Mouse (Mus musculus): ENCODE data around the gene Gnb1l. TPM values are rescaled to one million over a fixed set of nuclear protein-coding genes. Genes with fewer than 3 reads are reported as not detected.
A peak's percentile ranks its signal among the peaks of the same experiment; 100 is the strongest.

Gnb1l gene
- polyA plus RNA-seq, 1 experiment from 2014 or later, result 12.6 TPM

- no peak overlapping the region for H3K9ac ChIP-seq (ENCODE audit: low read depth, low read length)
- no peaks in the 10 kb centered on the region for H3K4me1 ChIP-seq (replicated peaks; ENCODE audit: control insufficient read depth, insufficient read depth, low read length)
- H3K9me3 ChIP-seq (ENCODE audit: control insufficient read depth), result no peaks in the 10 kb centered on the region
- TF ChIP-seq CTCF (IDR thresholded peaks at IDR 0.05; ENCODE audit: low read depth), result no peak
- no peaks in the 10 kb centered on the region for H3K27me3 ChIP-seq (replicated peaks; ENCODE audit: control insufficient read depth, insufficient read depth, low read length)
- no peak for ATAC-seq
- no peaks in the 10 kb centered on the region for H3K36me3 ChIP-seq (ENCODE audit: control insufficient read depth, insufficient read depth)
- no peak overlapping the region for H3K27ac ChIP-seq (ENCODE audit: low read depth, low read length)
- H3K4me2 ChIP-seq (replicated peaks; ENCODE audit: low read depth), result no peak overlapping the region
- no peak overlapping the region for H3K4me3 ChIP-seq (ENCODE audit: low read depth, low read length)
- WGBS, result 80% methylated on average over 2 of the region's 2 CpGs
Measured at GRCm38 (mm10) chr16:18609099-18609498, 110.6 kb downstream of the Gnb1l start.

GRCm38 (mm10) chr16:18611752-18612151, 113.2 kb downstream of the Gnb1l start:
- H3K27me3 ChIP-seq (replicated peaks; ENCODE audit: control insufficient read depth, insufficient read depth, low read length), result no peaks in the 10 kb centered on the region
- no peak for TF ChIP-seq CTCF (IDR thresholded peaks at IDR 0.05; ENCODE audit: low read depth)
- H3K4me1 ChIP-seq (replicated peaks; ENCODE audit: control insufficient read depth, insufficient read depth, low read length), result no peaks in the 10 kb centered on the region
- H3K27ac ChIP-seq (ENCODE audit: low read depth, low read length), result no peak overlapping the region
- no peak overlapping the region for H3K4me2 ChIP-seq (replicated peaks; ENCODE audit: low read depth)
- no peak for ATAC-seq
- H3K9ac ChIP-seq (ENCODE audit: low read depth, low read length), result no peak overlapping the region
- no peaks in the 10 kb centered on the region for H3K9me3 ChIP-seq (ENCODE audit: control insufficient read depth)
- no peak overlapping the region for H3K4me3 ChIP-seq (ENCODE audit: low read depth, low read length)
- 66% methylated on average over 13 of the region's 13 CpGs for WGBS
- no peaks in the 10 kb centered on the region for H3K36me3 ChIP-seq (ENCODE audit: control insufficient read depth, insufficient read depth)

- Histone ChIP-seq H3K27ac (ENCODE audit: low read depth, low read length) (no peak overlapping the region), H3K9me3 (ENCODE audit: control insufficient read depth) (no peaks in the 10 kb centered on the region), H3K4me2 (replicated peaks; ENCODE audit: low read depth) (no peak overlapping the region), H3K27me3 (replicated peaks; ENCODE audit: control insufficient read depth, insufficient read depth, low read length) (no peaks in the 10 kb centered on the region; the same call in 1 of the 2 replicates), H3K36me3 (ENCODE audit: control insufficient read depth, insufficient read depth) (no peaks in the 10 kb centered on the region), H3K4me3 (ENCODE audit: low read depth, low read length) (no peak overlapping the region), H3K4me1 (replicated peaks; ENCODE audit: control insufficient read depth, insufficient read depth, low read length) (no peaks in the 10 kb centered on the region; the same call in 1 of the 2 replicates), H3K9ac (ENCODE audit: low read depth, low read length) (no peak overlapping the region)
- TF ChIP-seq CTCF (IDR thresholded peaks at IDR 0.05; ENCODE audit: low read depth), result 0 out of 2 replicates have a peak, but pooled peaks have one; percentile 6
- WGBS, result 71% methylated on average over 3 of the region's 3 CpGs
- no peak for ATAC-seq
Measured at GRCm38 (mm10) chr16:18613301-18613700, 114.8 kb downstream of the Gnb1l start.

Other genes starting within 250 kb of the Gnb1l start
- 229 and 231 TPM in 2 replicates for gene Ranbp1, start 250.0 kb upstream of the Gnb1l start, polyA plus RNA-seq (2015; fragmentation: Nextera tagmentation; extraction: Ambion mirVana)
- 1.2 and 1.5 TPM in 2 replicates for gene Gm49776, start 240.4 kb upstream of the Gnb1l start, polyA plus RNA-seq (2015; fragmentation: Nextera tagmentation; extraction: Ambion mirVana)
- 7.1 TPM in 2 replicates for gene Dgcr8, start 209.5 kb upstream of the Gnb1l start, polyA plus RNA-seq (2015; fragmentation: Nextera tagmentation; extraction: Ambion mirVana)
- gene Tango2, start 150.6 kb upstream of the Gnb1l start, polyA plus RNA-seq (2015; fragmentation: Nextera tagmentation; extraction: Ambion mirVana), result 78.6 and 85.2 TPM in 2 replicates
- gene Arvcf, start 150.5 kb upstream of the Gnb1l start, polyA plus RNA-seq (2015; fragmentation: Nextera tagmentation; extraction: Ambion mirVana), result 9.3 and 9.6 TPM in 2 replicates
- gene Txnrd2, start 72.3 kb upstream of the Gnb1l start, polyA plus RNA-seq (2015; fragmentation: Nextera tagmentation; extraction: Ambion mirVana), result 24.8 and 25.0 TPM in 2 replicates
- 103 and 107 TPM in 2 replicates for gene Comt, start 71.9 kb upstream of the Gnb1l start, polyA plus RNA-seq (2015; fragmentation: Nextera tagmentation; extraction: Ambion mirVana)
- gene Rtl10, start 188 bp downstream of the Gnb1l start, polyA plus RNA-seq (2015; fragmentation: Nextera tagmentation; extraction: Ambion mirVana), result 1.4 and 1.8 TPM in 2 replicates
- 0.93 and 1.0 TPM in 2 replicates for gene Tbx1, start 92.0 kb downstream of the Gnb1l start, polyA plus RNA-seq (2015; fragmentation: Nextera tagmentation; extraction: Ambion mirVana)
- gene Gp1bb, start 123.7 kb downstream of the Gnb1l start, polyA plus RNA-seq (2015; fragmentation: Nextera tagmentation; extraction: Ambion mirVana), result 1.6 and 2.4 TPM in 2 replicates
- 0.34 and 1.4 TPM in 2 replicates for gene Gm49601, start 127.7 kb downstream of the Gnb1l start, polyA plus RNA-seq (2015; fragmentation: Nextera tagmentation; extraction: Ambion mirVana)
- 24.7 and 25.4 TPM in 2 replicates for gene Sept5, start 131.2 kb downstream of the Gnb1l start, polyA plus RNA-seq (2015; fragmentation: Nextera tagmentation; extraction: Ambion mirVana)

All from intestine, postnatal 0 days (tissue).